Mouse (Mus musculus): ENCODE data around the gene Gna14. TPM values are rescaled to one million over a fixed set of nuclear protein-coding genes. Genes with fewer than 3 reads are reported as not detected.

The Gna14 gene
- total and polyA plus RNA-seq, 3 experiments = not detected

GRCm38 (mm10) chr19:16448796-16449195 lies 13.2 kb downstream of the Gna14 start:
- peak; percentile 59 for DNase-seq (ENCODE audit: low read depth, low spot score)
- H3K27me3 ChIP-seq (ENCODE audit: control insufficient read depth in 1 of 2, insufficient read depth in 2 of 2, low read length in 2 of 2) = no peaks in the 10 kb centered on the region
- H3K9ac ChIP-seq (ENCODE audit: control insufficient read depth, low read depth, low read length, poor library complexity, severe bottlenecking) = peak overlapping the region; percentile 56
- H3K9me3 ChIP-seq (replicated peaks; ENCODE audit: insufficient read depth, low read length) = no peaks in the 10 kb centered on the region
- H3K4me1 ChIP-seq (ENCODE audit: control insufficient read depth in 1 of 2, insufficient read depth in 2 of 2, low read length in 2 of 2) = peaks cover 0 to 21% of the 10 kb centered on the region in 2 experiments; a peak in 2 of 4 replicates
- peak overlapping the region; percentile 16 to 25 for H3K4me3 ChIP-seq (ENCODE audit: control insufficient read depth in 1 of 2, insufficient read depth in 1 of 2, low read depth in 2 of 2, low read length in 2 of 2)
- H3K79me2 ChIP-seq (ENCODE audit: control insufficient read depth, insufficient read depth, low read length, poor library complexity) = no peaks in the 10 kb centered on the region
- H3K36me3 ChIP-seq (ENCODE audit: control insufficient read depth in 1 of 2, insufficient read depth in 2 of 2, low read length in 2 of 2) = peaks cover 0 to 18% of the 10 kb centered on the region in 2 experiments; a peak in 2 of 4 replicates
- TF ChIP-seq TCF12 (IDR thresholded peaks at IDR 0.05; ENCODE audit: low read depth, low read length) (0 out of 2 replicates have a peak, but pooled peaks have one; percentile 12), HCFC1 (IDR thresholded peaks at IDR 0.05; ENCODE audit: low read depth, low read length) (no peak), E2F4 (IDR thresholded peaks at IDR 0.05; ENCODE audit: borderline replicate concordance, low read depth, low read length) (no peak), GATA1 (IDR thresholded peaks at IDR 0.05; ENCODE audit: low read depth, low read length) (peak; percentile 30; the same call in 1 of the 2 replicates), ETS1 (IDR thresholded peaks at IDR 0.05; ENCODE audit: low read depth, low read length) (peak; percentile 42; the same call in 1 of the 2 replicates), UBTF (IDR thresholded peaks at IDR 0.05; ENCODE audit: borderline replicate concordance, insufficient read depth, low read depth, low read length) (no peak), CTCF (IDR thresholded peaks at IDR 0.05 in 2 of 3, conservative IDR thresholded peaks at IDR 0.05 in 1 of 3; ENCODE audit: control insufficient read depth in 1 of 3, insufficient read depth in 1 of 3, low read depth in 2 of 3, low read length in 3 of 3, poor library complexity in 1 of 3, severe bottlenecking in 1 of 3) (no peak), EP300 (IDR thresholded peaks at IDR 0.05; ENCODE audit: low read depth in 1 of 2, low read length in 2 of 2) (peak in 1 of 2 experiments; percentile 41; a peak in 3 of 4 replicates)
- H3K27ac ChIP-seq (ENCODE audit: control insufficient read depth, low read depth, low read length) = peak overlapping the region; percentile 91

GRCm38 (mm10) chr19:16450824-16451223 lies 15.3 kb downstream of the Gna14 start:
- Histone ChIP-seq H3K4me3 (ENCODE audit: control insufficient read depth in 1 of 2, insufficient read depth in 1 of 2, low read depth in 2 of 2, low read length in 2 of 2) (no peak overlapping the region), H3K27me3 (ENCODE audit: control insufficient read depth in 1 of 2, insufficient read depth in 2 of 2, low read length in 2 of 2) (no peaks in the 10 kb centered on the region), H3K27ac (ENCODE audit: control insufficient read depth, low read depth, low read length) (no peak overlapping the region), H3K79me2 (ENCODE audit: control insufficient read depth, insufficient read depth, low read length, poor library complexity) (no peaks in the 10 kb centered on the region), H3K4me1 (ENCODE audit: control insufficient read depth in 1 of 2, insufficient read depth in 2 of 2, low read length in 2 of 2) (peaks cover 0 to 21% of the 10 kb centered on the region in 2 experiments; a peak in 2 of 4 replicates), H3K9me3 (replicated peaks; ENCODE audit: insufficient read depth, low read length) (no peaks in the 10 kb centered on the region), H3K9ac (ENCODE audit: control insufficient read depth, low read depth, low read length, poor library complexity, severe bottlenecking) (no peak overlapping the region), H3K36me3 (ENCODE audit: control insufficient read depth in 1 of 2, insufficient read depth in 2 of 2, low read length in 2 of 2) (peaks cover 0 to 18% of the 10 kb centered on the region in 2 experiments; a peak in 2 of 4 replicates)
- DNase-seq (ENCODE audit: low read depth, low spot score) = no peak
- TF ChIP-seq JUND (IDR thresholded peaks at IDR 0.05; ENCODE audit: low read depth, low read length) (no peak), ETS1 (IDR thresholded peaks at IDR 0.05; ENCODE audit: low read depth, low read length) (no peak), CHD1 (IDR thresholded peaks at IDR 0.05; ENCODE audit: low read depth, low read length) (no peak), MEF2A (IDR thresholded peaks at IDR 0.05; ENCODE audit: extremely low read depth, insufficient replicate concordance, low read depth, low read length, poor library complexity, severe bottlenecking) (no peak), E2F4 (IDR thresholded peaks at IDR 0.05; ENCODE audit: borderline replicate concordance, low read depth, low read length) (no peak), USF2 (IDR thresholded peaks at IDR 0.05; ENCODE audit: borderline replicate concordance in 1 of 2, insufficient read depth in 1 of 2, low read depth in 1 of 2, low read length in 2 of 2) (no peak), TCF12 (IDR thresholded peaks at IDR 0.05; ENCODE audit: low read depth, low read length) (no peak), POLR2A (IDR thresholded peaks at IDR 0.05; ENCODE audit: control insufficient read depth in 1 of 2, insufficient read depth in 1 of 2, low read depth in 1 of 2, low read length in 2 of 2, poor library complexity in 1 of 2) (no peak), ELF1 (IDR thresholded peaks at IDR 0.05; ENCODE audit: low read depth, low read length) (no peak), RCOR1 (IDR thresholded peaks at IDR 0.05; ENCODE audit: low read depth, low read length) (no peak), ZNF384 (IDR thresholded peaks at IDR 0.05; ENCODE audit: low read depth, low read length) (no peak), ZC3H11A (IDR thresholded peaks at IDR 0.05; ENCODE audit: low read depth, low read length) (no peak), MAZ (IDR thresholded peaks at IDR 0.05; ENCODE audit: low read depth, low read length) (no peak), MXI1 (IDR thresholded peaks at IDR 0.05; ENCODE audit: low read depth, low read length) (no peak), MYB (IDR thresholded peaks at IDR 0.05; ENCODE audit: low read depth, low read length) (no peak)
